Mouse (Mus musculus): ENCODE data around the gene Arf3. TPM values are rescaled to one million over a fixed set of nuclear protein-coding genes. Genes with fewer than 3 reads are reported as not detected.
A peak's percentile ranks its signal among the peaks of the same experiment; 100 is the strongest.
"Not testable (repeated sequence)": the region's sequence is repeated elsewhere in the genome, so short reads cannot be mapped to it uniquely, and the experiment has no call there.

Gene Arf3
- polyA plus RNA-seq (2015; fragmentation: Nextera tagmentation; extraction: Ambion mirVana) = 39.1 and 41.0 TPM in 2 replicates

DNA sequence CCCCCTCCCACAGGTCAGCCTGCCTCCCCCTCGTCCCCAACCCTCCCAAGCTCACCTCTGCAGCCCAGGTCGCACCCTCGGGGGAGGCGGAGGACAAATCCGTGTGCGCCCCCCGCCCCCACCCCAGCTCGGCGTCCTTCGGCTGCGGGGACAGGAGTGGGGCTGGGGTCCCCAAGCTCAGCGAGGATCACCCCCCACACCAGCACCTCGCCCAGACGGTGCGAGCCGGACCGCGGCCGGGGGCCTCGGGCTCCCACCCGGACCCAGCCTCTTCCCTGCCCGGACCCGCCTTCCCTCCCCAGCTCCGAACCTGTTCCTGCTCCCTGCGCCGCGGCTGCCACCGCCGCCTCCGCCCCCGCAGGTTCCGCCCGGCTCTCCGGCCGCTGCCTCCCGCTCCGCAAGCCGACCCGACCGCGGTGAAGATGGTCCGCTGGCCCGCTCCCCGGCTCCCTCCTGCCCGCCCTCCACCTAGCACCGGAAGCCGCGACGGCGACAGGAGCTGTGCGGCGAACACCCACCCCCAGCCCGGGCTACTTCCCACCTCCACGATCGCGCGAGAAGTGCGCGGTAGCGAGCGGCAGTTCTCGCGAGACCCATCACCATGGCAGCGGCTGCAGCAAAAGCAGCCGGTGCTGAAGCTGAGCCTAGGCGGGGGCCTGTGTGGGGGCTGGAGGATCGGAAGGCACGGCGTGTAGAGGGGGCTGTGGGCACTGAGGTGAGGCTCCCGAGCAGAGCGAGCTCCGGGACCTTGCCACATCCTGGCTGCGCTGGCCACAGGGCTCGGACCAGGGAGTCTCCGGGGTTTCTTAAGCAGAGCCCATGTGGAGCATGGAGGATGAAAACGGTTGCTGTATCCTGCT, at the start of gene Arf3:
Gene Arf3, minus strand, starts transcription at position 545 of the 860 bp plus-strand sequence.
- peak; percentile 95 for ATAC-seq (ENCODE audit: low FRiP score, low read depth)

DNA sequence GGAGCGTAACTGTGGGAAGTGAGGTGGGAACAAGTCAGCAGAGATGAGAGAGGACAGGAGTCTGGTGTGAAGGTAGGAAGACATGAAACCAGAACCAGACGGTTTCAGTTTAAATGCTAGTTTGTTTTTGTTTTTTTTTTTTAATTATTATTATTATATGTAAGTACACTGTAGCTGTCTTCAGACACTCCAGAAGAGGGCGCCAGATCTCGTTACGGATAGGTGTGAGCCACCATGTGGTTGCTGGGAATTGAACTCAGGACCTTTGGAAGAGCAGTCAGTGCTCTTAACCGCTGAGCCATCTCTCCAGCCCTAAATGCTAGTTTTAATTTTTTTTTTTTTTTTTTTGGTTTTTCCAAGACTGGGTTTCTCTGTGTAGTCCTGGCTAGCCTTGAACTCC, 47.2 kb upstream of the Arf3 start:
- not testable (repeated sequence) for H3K4me2 ChIP-seq (replicated peaks); H3K9ac ChIP-seq; H3K27ac ChIP-seq; H3K4me3 ChIP-seq; ATAC-seq (ENCODE audit: low FRiP score, low read depth); H3K9me3 ChIP-seq
- H3K27me3 ChIP-seq = peaks cover 60% of the 10 kb centered on the region
- WGBS = 71% methylated on average over 6 of the region's 6 CpGs
- peaks cover 43% of the 10 kb centered on the region for H3K36me3 ChIP-seq
- peaks cover 35% of the 10 kb centered on the region for H3K4me1 ChIP-seq

More for the DNA sequence above, at the start of gene Arf3:
- Histone ChIP-seq H3K36me3 (peaks cover 29% of the 10 kb centered on the region), H3K9me3 (no peaks in the 10 kb centered on the region), H3K4me1 (peaks cover 22% of the 10 kb centered on the region), H3K4me3 (peak within 1 kb of the TSS; percentile 99), H3K27ac (peak within 1 kb of the TSS; percentile 75), H3K9ac (peak within 1 kb of the TSS; percentile 94), H3K27me3 (peaks cover 20% of the 10 kb centered on the region; the same call in 1 of the 2 replicates), H3K4me2 (replicated peaks) (peak within 1 kb of the TSS; percentile 87)
- under 1% methylated on average over 64 of the region's 76 CpGs for WGBS

DNA sequence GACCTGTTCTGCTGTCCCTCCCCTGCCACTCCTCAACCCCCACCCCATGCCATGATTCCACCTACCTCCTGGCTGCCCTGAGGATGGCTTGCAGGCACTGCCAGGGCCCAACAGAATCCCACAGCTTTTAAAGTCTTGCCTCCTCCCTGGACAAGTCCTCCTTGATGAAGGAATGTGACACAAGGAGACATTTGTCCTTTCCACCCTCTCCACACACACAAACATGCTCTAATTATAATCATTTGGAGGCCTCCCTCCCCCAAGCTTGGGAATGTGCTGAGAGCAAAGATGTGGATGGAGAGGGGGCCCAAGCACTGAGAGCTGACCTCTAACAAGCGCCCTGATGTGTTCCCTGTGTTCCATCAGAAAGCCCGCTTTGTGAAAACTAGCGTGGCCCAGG, 46.4 kb upstream of the Arf3 start, which contains the start of gene Ddn:
Gene Ddn, minus strand, starts transcription at position 101 of the 400 bp plus-strand sequence.
- no peak for ATAC-seq (ENCODE audit: low FRiP score, low read depth)
- 45% methylated on average over 3 of the region's 3 CpGs for WGBS
- Histone ChIP-seq H3K27ac (no peak within 1 kb of the TSS), H3K36me3 (peaks cover 37% of the 10 kb centered on the region), H3K9ac (peak within 1 kb of the TSS; percentile 67; the same call in 1 of the 2 replicates), H3K4me3 (peak within 1 kb of the TSS; percentile 49), H3K4me2 (replicated peaks) (peak within 1 kb of the TSS; percentile 83), H3K9me3 (no peaks in the 10 kb centered on the region), H3K4me1 (peaks cover 40% of the 10 kb centered on the region), H3K27me3 (peaks cover 69% of the 10 kb centered on the region)

DNA sequence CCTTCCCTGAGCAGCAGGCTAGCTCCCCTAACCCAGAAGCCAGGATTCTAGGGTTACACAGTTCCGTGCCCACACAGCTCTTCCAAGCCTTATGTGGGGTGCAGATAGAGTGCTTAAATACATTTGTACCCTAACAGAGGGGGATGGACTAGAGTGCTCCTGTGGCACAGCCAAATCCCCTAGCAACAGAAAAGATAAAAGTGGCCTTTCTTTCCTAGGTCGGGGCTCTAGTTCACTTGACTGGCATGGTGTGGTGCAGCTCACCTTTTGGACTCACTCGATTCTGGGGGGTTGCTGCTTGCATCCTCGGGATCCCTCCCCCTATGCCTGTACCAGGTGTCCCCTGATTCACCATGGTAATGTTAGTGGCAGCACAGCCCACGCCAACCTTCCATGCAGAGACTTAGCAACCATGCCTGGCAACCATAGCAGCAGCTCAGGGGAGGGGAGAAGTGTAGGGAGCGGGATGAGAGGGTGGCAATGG, 45.7 kb upstream of the Arf3 start:
- H3K36me3 ChIP-seq = peaks cover 30% of the 10 kb centered on the region
- no peaks in the 10 kb centered on the region for H3K9me3 ChIP-seq
- H3K4me1 ChIP-seq = peaks cover 44% of the 10 kb centered on the region
- H3K9ac ChIP-seq = 0 out of 2 replicates have a peak overlapping the region, but pooled peaks have one; percentile 67
- peak overlapping the region; percentile 49 for H3K4me3 ChIP-seq
- ATAC-seq (ENCODE audit: low FRiP score, low read depth) = no peak
- H3K27ac ChIP-seq = no peak overlapping the region
- H3K4me2 ChIP-seq (replicated peaks) = peak overlapping the region; percentile 83; the same call in 1 of the 2 replicates
- WGBS = 6% methylated on average over 6 of the region's 6 CpGs
- H3K27me3 ChIP-seq = peaks cover 75% of the 10 kb centered on the region

DNA sequence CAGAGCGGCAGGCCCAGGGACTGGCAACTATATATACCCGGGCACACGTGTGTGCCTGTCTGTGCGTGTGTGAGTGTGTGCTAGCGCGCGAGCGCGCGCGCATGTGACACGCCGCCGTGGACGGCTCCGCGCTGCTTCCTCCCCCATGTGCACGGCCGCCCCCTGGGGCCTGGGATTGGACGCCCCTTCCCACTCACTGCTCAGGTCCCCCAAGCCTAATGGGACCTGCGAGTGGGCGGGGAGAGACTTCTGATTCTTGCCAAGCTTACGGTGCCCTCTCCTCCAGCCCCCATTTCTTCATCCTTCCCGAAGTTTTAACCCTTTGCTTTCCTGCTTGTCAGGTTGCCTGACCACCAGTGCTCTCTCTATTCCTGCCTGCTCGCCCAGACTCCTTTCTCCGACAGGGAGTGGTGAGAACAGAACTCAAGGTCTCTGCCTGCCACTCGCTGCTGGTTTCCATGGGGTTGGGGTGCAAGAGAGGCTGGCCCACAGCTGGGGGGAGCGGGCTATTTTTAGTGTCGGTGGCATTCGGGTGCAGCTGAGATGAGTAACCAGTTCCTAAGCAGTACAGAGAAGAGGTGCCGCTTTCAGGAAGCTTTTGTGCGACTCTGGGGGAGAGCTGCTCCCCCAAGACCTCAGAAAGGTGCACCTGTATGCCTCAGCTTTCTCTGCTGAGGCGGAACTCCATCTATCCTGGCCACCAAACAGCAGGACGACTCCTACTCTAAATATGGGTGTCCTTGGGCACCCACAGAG, 45.1 kb upstream of the Arf3 start:
- Histone ChIP-seq H3K4me2 (replicated peaks) (peak overlapping the region; percentile 83), H3K4me3 (peak overlapping the region; percentile 49), H3K9ac (peak overlapping the region; percentile 67), H3K27me3 (peaks cover 81% of the 10 kb centered on the region), H3K36me3 (peaks cover 24% of the 10 kb centered on the region), H3K27ac (no peak overlapping the region), H3K9me3 (no peaks in the 10 kb centered on the region), H3K4me1 (peaks cover 47% of the 10 kb centered on the region)
- 2% methylated on average over 18 of the region's 34 CpGs for WGBS
- ATAC-seq (ENCODE audit: low FRiP score, low read depth) = 0 out of 2 replicates have a peak, but pooled peaks have one; percentile 25

DNA sequence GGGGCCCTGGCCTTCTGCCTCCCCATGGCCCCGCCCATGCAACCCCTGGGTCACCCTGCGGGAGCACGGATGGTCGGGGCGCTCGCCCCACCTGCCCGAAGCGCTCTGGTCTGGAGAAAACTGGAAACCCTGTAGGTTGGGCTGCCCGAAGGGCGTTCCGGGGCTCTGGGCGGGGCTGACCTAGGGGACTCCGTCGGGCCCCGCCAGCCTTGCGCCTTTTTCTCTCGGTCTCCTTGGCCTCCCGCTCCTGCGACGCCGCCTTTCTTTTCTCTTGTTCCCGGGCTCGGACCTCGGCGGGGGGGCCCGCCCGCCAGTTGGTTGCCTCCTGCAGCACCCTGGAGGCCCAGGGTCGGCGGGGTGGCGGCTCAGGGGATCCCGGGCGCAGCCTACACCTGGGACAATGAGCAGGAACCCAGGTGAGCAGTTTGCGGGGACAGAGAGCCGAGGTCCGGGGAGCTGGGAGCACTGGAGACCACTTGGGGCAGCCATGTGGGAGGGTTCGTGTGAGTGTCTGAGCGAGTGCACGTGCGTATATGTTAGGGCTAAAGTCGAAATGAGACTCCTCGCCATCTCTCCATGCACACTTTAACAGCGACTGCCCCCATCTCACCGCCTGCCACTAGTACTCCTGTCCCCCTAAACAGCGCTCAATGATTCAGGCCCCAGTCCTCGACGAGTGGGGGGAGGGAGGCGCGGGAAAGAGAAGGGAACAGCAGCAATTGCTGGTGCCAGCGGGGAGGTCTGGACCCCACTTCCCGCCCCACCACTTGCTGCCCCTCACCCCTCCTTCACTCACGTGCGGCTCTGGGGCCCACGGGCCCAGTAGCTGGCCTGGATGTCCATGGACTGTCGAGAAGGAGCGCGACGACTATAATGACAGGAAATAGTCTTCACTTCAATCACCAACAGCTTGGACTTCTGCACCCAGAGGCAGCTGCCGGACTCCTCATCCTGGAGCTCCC, 44.1 kb upstream of the Arf3 start:
- H3K27me3 ChIP-seq = peaks cover 91% of the 10 kb centered on the region
- H3K27ac ChIP-seq = no peak overlapping the region
- peaks cover 47% of the 10 kb centered on the region for H3K4me1 ChIP-seq
- under 1% methylated on average over 58 of the region's 58 CpGs for WGBS
- no peak for ATAC-seq (ENCODE audit: low FRiP score, low read depth)
- peak overlapping the region; percentile 67 for H3K9ac ChIP-seq
- H3K36me3 ChIP-seq = peaks cover 14% of the 10 kb centered on the region
- peak overlapping the region; percentile 49 for H3K4me3 ChIP-seq
- H3K9me3 ChIP-seq = no peaks in the 10 kb centered on the region
- H3K4me2 ChIP-seq (replicated peaks) = peak overlapping the region; percentile 83

DNA sequence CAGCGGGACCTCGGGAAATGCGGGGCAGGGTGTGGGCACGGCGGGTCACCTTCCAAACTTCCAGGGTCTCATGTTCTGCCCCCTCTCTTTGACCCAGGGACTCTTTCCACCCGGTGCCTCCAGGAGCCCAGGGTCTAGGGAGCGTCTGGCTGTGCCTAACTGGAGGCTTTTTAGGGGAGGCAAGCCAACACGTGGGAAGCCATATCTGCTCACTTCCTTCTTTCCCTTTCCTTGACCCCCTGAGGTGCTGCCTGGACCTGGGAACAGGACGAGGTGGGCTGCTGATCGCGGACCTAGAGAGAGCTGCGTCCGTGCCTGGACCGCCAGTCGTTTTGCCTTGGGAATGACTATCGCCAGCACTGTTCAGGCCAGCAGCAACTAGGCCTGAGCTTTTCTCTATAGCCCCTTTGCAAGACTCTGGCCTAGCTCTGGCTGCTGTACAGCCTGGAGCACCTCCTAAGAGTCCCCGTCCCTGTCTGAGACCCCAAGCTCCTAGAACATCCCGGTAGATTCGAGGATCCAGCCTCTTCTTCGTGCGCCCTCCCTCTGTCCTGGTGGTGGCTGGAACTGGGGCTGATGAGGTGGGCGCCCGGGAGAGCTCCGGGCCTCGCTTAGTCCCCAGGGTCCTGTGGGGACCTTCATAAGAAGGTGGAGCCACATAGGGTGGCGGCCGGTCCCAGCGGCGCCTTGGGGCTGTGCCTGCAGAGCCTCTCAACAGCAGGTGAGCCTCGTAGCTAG, 43.2 kb upstream of the Arf3 start:
- 7% methylated on average over 30 of the region's 30 CpGs for WGBS

DNA sequence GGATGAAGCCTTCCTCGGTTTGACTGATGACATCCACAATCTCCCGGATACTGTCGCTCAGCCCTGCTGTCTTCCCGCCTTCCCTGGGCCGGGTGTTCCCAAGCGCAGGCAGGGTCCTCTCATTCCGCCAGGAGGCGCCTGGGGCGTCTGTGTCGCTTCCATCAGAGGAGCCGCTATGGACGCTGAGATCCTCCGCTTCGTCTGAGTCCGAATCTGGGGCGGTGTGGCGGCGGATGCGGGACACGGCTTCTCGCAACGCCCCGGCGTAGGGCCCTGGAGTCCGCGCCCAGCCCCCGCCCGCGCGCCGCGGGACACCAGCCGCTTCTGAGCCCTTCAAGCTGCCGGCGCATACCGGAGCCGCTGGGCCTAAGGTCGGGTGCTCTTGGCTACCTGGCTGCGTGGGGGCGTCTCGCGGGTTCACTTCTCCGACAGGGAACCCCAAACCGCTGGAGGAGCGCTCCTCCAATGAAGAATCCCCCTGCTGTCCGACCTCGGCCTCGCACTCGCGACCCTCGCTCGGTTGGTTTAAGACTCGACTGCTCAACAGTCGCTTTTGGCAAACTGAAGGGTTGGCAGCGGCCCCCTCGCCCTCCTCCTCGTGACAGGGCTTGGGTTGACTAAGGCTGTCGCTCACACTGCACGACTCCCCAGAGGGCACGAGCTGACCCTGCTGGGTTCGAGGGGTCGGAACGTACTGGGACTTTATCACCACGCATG, 42.5 kb upstream of the Arf3 start:
- WGBS = under 1% methylated on average over 64 of the region's 64 CpGs
- Histone ChIP-seq H3K9me3 (no peaks in the 10 kb centered on the region), H3K27ac (no peak overlapping the region), H3K4me1 (peaks cover 47% of the 10 kb centered on the region), H3K4me2 (replicated peaks) (peak overlapping the region; percentile 83), H3K36me3 (no peaks in the 10 kb centered on the region), H3K9ac (peak overlapping the region; percentile 57), H3K4me3 (peak overlapping the region; percentile 49), H3K27me3 (peaks cover 99% of the 10 kb centered on the region)
- no peak; the same call in 1 of the 2 replicates for ATAC-seq (ENCODE audit: low FRiP score, low read depth)

More for the DNA sequence above, 43.2 kb upstream of the Arf3 start:
- H3K9ac ChIP-seq = peak overlapping the region; percentile 67; the same call in 1 of the 2 replicates
- no peak for ATAC-seq (ENCODE audit: low FRiP score, low read depth)
- peak overlapping the region; percentile 49 for H3K4me3 ChIP-seq
- no peaks in the 10 kb centered on the region for H3K9me3 ChIP-seq
- H3K27me3 ChIP-seq = peaks cover 99% of the 10 kb centered on the region
- peaks cover 47% of the 10 kb centered on the region for H3K4me1 ChIP-seq
- H3K27ac ChIP-seq = no peak overlapping the region
- H3K4me2 ChIP-seq (replicated peaks) = peak overlapping the region; percentile 83
- peaks cover 7% of the 10 kb centered on the region for H3K36me3 ChIP-seq

DNA sequence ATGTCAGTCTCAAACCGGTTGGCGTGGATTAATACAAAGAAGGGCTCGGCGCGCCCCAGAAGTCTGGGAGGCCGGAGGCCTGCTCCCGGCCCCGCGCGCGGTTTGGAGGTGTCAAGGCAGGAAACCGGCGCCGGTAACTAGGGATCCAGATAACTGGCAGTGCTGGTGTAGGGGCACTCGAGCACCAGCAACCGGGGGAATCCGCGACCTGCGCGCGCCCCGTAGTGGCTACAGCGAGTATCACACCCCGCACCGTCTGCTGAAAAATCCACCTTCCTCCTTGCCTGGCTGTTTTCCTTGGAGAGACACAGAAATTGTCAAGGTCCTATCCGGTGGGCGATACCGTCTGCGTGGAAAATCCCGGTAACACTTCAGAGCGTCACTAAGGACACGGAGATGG, 41.0 kb upstream of the Arf3 start:
- Histone ChIP-seq H3K4me2 (replicated peaks) (peak overlapping the region; percentile 52), H3K4me3 (peak overlapping the region; percentile 24), H3K27ac (no peak overlapping the region), H3K9ac (no peak overlapping the region), H3K4me1 (peaks cover 47% of the 10 kb centered on the region), H3K36me3 (no peaks in the 10 kb centered on the region), H3K9me3 (no peaks in the 10 kb centered on the region), H3K27me3 (peaks cover 99% of the 10 kb centered on the region)
- ATAC-seq (ENCODE audit: low FRiP score, low read depth) = no peak
- WGBS = under 1% methylated on average over 32 of the region's 32 CpGs

DNA sequence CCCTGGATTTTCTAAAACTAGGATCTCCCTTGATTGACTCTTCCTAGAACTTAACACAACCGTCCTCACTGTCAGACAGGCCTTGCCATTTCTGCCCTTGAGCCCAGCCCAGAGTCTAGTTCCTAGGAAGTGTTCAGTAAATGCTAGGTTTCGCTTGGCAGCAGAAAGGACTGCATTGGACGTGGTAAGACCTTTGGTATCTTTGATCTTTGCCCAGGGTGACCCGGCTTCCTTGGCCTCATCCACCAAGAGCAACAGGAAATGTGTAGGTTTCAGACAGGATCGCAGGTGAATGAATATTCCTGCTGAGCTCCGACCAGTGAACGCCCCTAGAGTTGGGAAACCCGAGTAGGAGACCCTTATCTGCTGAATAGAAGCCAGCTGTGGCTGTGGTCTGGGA, 39.9 kb upstream of the Arf3 start:
- Histone ChIP-seq H3K4me3 (no peak overlapping the region), H3K4me2 (replicated peaks) (no peak overlapping the region), H3K4me1 (peaks cover 39% of the 10 kb centered on the region), H3K36me3 (no peaks in the 10 kb centered on the region), H3K27ac (no peak overlapping the region), H3K9me3 (no peaks in the 10 kb centered on the region), H3K9ac (no peak overlapping the region; the same call in 1 of the 2 replicates), H3K27me3 (peaks cover 99% of the 10 kb centered on the region)
- WGBS = 3% methylated on average over 8 of the region's 8 CpGs
- ATAC-seq (ENCODE audit: low FRiP score, low read depth) = no peak
